Mouse (Mus musculus) Patski (cell line): ENCODE results near the gene 4933407L21Rik. TPM values are rescaled to one million over a fixed set of nuclear protein-coding genes. Genes with fewer than 3 reads are reported as not detected.
"Not testable (repeated sequence)": the region's sequence is repeated elsewhere in the genome, so short reads cannot be mapped to it uniquely, and the experiment has no call there.

ENCODE experiments used
- ATAC-seq: fragments of 100-300 bp; one replicate; pipeline ENCODE4 v1.8.0; 2021
- CTCF ChIA-PET: fragments of 350-600 bp; sonication (Branson Sonifier 250); formaldehyde crosslinking; loops from one replicate; lab custom pipeline; 2022; ENCODE audit warnings: inconsistent platforms; lab: Charles Lee
- POLR2A ChIA-PET: fragments of 350-600 bp; sonication (Branson Sonifier 250); formaldehyde crosslinking; loops from one replicate; lab custom pipeline; 2022; ENCODE audit warnings: antibody characterized with exemption, inconsistent platforms; lab: Charles Lee
- DNase-seq: peaks from one replicate; pipeline ENCODE4 v3.0.0-alpha.2; 2011; ENCODE audit warnings: low read depth, low spot score
- H3K27me3 ChIP-seq: fragments of 371-371 bp; one replicate; pipeline ENCODE4 v1.5.1; 2021
- CTCF ChIP-seq: fragments of 100-300 bp; IDR thresholded peaks from one replicate; pipeline ENCODE4 v1.5.1; 2021
- in situ Hi-C: fragments of 300-500 bp; cut with MboI; formaldehyde crosslinking; loops from 3 replicates; pipeline ENCODE4 v1.11.1; 2018; ENCODE audit warnings: low pct_unique_long_range_greater_than_20kb, mixed read lengths
- polyA plus RNA-seq: library from polyadenylated mRNA; unstranded; gene quantifications from one replicate; pipeline ENCODE4 v1.2.3, GENCODE M21; 2021

The 4933407L21Rik gene
- polyA plus RNA-seq, 1 experiment from 2014 or later, result 0.09 TPM

GRCm38 (mm10) chr1:85977709-85978108 is 49.4 kb downstream of the 4933407L21Rik start:
- POLR2A ChIA-PET, result no interaction called here

GRCm38 (mm10) chr1:85981738-85982357 is 53.6 kb downstream of the 4933407L21Rik start:
- DNase-seq, result no peak
- ChIA-PET CTCF (no interaction called here), POLR2A (no interaction called here)
- in situ Hi-C loops, result no loop called here
- no peak for TF ChIP-seq CTCF
- ATAC-seq, result no peak
- H3K27me3 ChIP-seq, result no peaks in the 10 kb centered on the region

More at GRCm38 (mm10) chr1:85977709-85978108, 49.4 kb downstream of the 4933407L21Rik start:
- ATAC-seq (no peak), DNase-seq (no peak)
- in situ Hi-C loops, result no loop called here
- CTCF ChIA-PET, result no interaction called here
- TF ChIP-seq CTCF, result no peak
- H3K27me3 ChIP-seq, result no peaks in the 10 kb centered on the region

GRCm38 (mm10) chr1:85985784-85986183 is 57.5 kb downstream of the 4933407L21Rik start:
- ChIA-PET CTCF (no interaction called here), POLR2A (no interaction called here)
- no peak for TF ChIP-seq CTCF
- H3K27me3 ChIP-seq, result peaks cover 19% of the 10 kb centered on the region
- in situ Hi-C loops, result no loop called here
- ATAC-seq (no peak), DNase-seq (no peak)

- ATAC-seq (no peak), DNase-seq (no peak)
- TF ChIP-seq CTCF, result no peak
- H3K27me3 ChIP-seq, result peaks cover 27% of the 10 kb centered on the region
- ChIA-PET CTCF (no interaction called here), POLR2A (no interaction called here)
- in situ Hi-C loops, result no loop called here
These were observed 60.1 kb downstream of the 4933407L21Rik start for GRCm38 (mm10) chr1:85988351-85988750.

GRCm38 (mm10) chr1:85988882-85989281 is 60.6 kb downstream of the 4933407L21Rik start:
- POLR2A ChIA-PET, in situ Hi-C loops, DNase-seq, ATAC-seq, CTCF ChIA-PET: not testable (repeated sequence)
- peaks cover 27% of the 10 kb centered on the region for H3K27me3 ChIP-seq

Other genes with a start within 250 kb of the 4933407L21Rik start
- gene A630001G21Rik, start 149.8 kb upstream of the 4933407L21Rik start, polyA plus RNA-seq, result 0.36 TPM
- 74.3 TPM for gene Cab39, start 135.0 kb upstream of the 4933407L21Rik start, polyA plus RNA-seq
- gene Itm2c, start 34.2 kb upstream of the 4933407L21Rik start, polyA plus RNA-seq, result 229 TPM
- not detected for gene Gpr55, start 32.5 kb downstream of the 4933407L21Rik start, polyA plus RNA-seq
- not detected for gene Spata3, start 88.3 kb downstream of the 4933407L21Rik start, polyA plus RNA-seq
- gene 2810459M11Rik, start 117.4 kb downstream of the 4933407L21Rik start, polyA plus RNA-seq, result not detected
- gene Psmd1, start 135.9 kb downstream of the 4933407L21Rik start, polyA plus RNA-seq, result 165 TPM
- 0.09 TPM for gene Htr2b, start 183.5 kb downstream of the 4933407L21Rik start, polyA plus RNA-seq
- gene Gm21972, start 205.2 kb downstream of the 4933407L21Rik start, polyA plus RNA-seq, result 18.1 TPM
- gene Armc9, start 226.3 kb downstream of the 4933407L21Rik start, polyA plus RNA-seq, result 34.2 TPM